Mouse (Mus musculus) embryo, embryonic 11.5 days (tissue): ENCODE measurements around the gene Yif1b.

ENCODE experiments used
- DNase-seq: peaks from one replicate; pipeline ENCODE4 v3.0.0-alpha.2; 2012; ENCODE audit warnings: low read depth, low spot score

The Yif1b gene

GRCm38 (mm10) chr7:29244732-29245416 is 6.7 kb downstream of the Yif1b start:
- no peak for DNase-seq

DNA sequence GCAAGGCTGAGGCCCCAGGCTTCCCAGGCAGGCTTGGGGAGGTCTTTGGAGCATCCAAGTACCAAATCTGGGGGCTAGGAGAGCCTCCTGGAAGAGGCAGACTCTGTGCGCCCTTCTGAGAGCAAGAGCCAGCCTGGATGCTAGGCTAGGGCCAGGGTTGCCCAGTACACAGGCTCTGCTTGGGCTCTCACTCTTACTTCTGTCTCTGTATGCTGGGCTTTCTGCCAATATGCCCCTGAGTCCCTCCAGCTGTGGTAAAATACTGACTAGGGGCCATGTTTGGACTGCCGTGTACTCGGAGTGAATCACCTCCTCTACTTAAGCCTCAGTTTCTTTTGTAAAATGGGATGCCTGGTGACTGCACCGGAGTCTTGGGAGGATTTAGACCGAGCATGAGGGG is 7.9 kb downstream of the Yif1b start:
- no peak for DNase-seq

DNA sequence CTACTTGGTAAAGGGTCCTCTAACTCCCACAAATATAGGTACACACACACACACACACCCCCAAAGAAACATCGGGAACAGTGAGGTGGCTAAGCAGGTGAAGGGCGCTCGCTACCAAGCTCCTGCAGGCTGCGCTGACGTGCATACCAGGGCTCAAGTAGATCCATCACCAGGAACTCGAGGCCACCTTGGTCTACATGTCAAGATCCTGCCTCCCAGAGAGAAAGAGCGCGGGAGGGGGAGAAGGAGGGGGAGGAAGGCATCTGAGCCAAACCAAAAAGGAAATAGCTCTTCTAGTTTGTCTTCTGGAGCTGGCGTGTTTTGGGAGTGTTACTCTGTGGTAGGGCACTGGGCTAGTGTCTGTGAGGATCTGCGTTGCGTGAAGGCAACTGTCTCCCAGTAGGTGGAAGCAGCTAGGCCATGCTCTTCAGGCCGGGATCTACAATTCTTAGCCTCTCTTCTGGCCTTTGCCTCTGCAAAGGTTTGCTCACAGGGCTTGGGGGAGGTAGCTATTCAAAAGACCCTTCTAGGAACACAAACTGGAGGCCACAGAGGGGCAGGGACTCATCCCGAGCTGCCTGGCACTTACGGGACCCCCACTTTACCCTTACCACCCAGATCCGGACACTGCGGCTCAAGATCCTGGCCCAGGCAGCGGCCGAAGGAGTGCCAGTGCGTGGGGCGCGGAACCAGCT is 8.6 kb downstream of the Yif1b start:
- no peak for DNase-seq

GRCm38 (mm10) chr7:29247314-29247700 is 9.2 kb downstream of the Yif1b start:
- peak; percentile 56 for DNase-seq

- DNase-seq, result no peak
These were observed 9.6 kb downstream of the Yif1b start for GRCm38 (mm10) chr7:29247706-29248105.

DNA sequence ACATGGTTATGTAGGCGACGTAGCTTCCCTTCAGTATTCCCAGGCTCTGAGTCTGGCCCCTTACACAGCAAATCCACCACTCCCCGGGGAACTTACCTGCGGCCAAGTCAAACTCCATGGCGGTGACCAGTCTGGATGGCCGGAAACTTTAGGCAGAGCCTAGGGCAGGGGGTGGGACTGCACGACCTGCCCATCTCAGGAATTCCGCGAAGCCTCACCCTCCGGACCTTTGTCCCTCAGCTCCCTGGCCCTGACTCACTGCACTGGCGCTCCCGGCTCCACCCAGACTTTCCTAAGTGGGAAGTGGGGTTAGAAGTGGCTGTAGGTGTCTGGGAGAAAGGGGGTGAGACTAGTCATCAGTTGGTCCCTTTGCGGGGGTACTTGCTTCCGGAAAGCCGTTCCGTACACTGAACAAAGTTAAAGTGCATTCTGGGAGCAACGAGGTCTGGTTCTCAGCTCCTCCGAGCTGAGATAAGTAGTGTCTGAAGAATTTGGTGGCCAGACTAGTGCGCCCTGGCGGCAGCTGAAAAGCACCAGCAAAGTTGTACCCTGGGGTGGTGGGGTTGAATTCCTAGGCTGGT is 10.2 kb downstream of the Yif1b start, which contains the start of gene 2200002D01Rik:
Gene 2200002D01Rik (minus strand): TSS at position 206 of the 581 bp plus-strand sequence.
- DNase-seq, result no peak

DNA sequence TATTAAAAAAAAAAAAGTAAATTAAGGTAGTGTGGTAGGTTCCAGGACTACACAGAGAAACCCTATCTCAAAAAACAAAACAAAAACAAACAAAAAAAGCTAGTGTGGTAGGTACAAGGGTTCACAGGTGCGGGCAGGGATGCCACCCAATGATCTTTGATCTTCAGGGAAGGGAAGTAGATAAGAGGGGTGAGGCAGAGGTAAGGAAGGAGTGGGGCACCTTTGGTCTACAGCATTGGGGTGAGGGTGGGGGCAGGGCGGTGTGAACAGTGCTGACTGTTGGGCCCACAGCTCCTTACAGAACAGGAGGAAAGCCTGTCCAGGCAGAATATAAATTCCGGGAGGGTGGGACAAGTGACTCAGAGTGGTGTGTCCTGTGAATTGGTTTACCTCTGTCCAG is 13.0 kb downstream of the Yif1b start:
- DNase-seq, result no peak

GRCm38 (mm10) chr7:29253842-29254241 is 15.7 kb downstream of the Yif1b start:
- DNase-seq, result no peak

GRCm38 (mm10) chr7:29255875-29256274 is 17.7 kb downstream of the Yif1b start:
- no peak for DNase-seq

DNA sequence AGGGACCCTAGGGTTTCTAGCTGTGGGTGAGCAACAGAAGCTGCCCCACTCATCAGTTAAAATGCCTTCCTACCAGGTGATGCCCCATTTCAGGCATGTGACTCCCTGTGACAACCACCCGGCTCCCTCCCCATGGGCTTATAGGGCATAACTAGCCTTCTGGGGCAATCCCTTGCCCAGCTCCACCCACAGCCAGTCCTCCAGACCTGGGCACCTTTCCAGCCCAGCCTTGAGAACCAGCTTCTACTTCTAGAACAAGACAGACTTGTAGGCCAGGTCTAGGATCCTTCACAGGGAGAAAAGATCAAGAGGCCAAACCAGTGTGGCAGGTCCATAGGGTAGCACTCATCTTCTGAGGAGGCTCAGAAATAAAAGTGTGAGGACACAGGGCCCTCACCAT is 19.2 kb downstream of the Yif1b start:
- DNase-seq, result no peak

DNA sequence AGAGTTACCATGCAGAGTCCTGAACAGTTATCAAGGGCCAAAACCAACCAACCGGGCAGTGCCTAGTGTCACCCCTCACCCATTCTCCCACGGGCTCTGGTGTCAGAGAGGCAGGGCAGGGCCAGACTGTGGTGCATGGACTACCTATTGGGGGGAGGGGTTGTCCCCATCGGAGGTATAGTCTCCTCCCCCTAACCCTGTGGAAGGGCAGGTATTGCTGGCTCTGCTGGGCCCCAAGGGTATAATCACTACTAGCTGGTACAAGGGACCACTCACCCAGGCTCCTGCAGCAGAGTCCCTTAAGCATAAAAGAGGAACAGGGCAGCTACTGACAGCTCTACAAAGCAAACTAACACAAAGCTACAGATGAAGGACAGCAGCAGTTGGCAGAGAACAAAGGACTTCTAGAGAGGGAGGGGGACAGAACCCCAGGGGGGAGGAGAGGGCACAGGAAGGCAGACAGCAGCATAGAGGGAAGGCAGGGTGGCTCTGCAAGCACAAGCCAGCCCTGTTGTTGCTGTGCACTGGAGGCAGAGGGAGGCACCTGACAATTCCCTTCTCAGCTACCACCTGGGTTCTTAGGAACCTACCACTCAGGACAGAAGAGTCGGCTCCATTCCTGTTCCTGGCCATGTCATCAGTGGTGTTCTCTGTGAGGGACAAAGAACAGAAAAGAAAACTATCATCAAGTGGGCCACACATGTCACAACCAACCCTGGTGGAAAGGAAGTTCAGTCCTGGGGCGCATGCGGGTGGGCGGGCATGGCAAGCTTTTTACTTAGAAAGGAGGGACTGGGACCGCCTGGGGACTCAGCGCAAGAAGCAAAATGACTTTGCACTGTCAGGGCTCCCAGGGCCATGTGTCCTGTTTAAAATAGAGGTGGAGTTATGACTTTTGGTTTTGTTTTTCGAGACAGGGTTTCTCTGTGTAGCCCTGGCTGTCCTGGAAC is 21.9 kb downstream of the Yif1b start:
- DNase-seq, result no peak

DNA sequence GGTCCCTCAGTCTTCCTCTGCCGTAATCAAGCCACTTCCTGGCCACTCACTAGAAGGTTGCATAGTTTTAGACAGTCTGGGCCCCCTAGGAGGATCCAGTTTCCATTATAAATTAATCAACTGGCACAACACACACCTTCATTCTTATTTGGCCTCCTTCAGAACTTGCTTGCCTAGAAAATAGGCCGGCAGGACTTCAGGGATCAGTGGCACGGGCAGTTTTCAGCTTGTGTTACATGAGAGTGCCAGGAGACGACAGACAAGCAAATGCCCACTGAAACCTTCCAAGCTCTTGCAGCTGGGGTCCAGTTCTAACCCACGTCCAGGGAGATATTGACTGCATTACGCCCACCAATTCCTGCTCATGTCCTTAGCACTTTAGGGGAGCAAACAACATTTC is 24.0 kb downstream of the Yif1b start:
- DNase-seq, result no peak

GRCm38 (mm10) chr7:29263831-29264230 is 25.7 kb downstream of the Yif1b start:
- DNase-seq, result no peak

- no peak for DNase-seq
These were observed 27.5 kb downstream of the Yif1b start for GRCm38 (mm10) chr7:29265636-29266035.

DNA sequence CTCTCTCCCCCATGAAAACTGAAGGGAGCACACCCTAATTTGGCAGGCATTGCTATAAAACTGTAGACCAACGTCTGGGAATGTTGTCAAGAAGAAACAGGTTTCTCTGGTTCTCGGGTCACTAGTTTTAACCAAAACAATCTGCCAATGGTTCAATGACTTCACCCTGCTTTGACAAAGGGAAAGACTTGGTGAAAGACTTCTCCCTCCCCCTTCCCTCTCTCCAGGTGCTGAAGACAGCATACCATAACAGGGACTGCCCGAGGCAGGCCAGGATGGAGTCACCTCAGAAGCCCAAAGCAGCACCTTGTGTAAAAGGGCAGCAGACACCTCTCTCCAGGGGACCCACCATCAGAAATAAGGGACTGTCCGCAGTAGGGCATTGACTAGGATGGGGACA is 28.8 kb downstream of the Yif1b start:
- DNase-seq, result no peak

- DNase-seq, result no peak
These were observed 32.3 kb downstream of the Yif1b start for GRCm38 (mm10) chr7:29270445-29270844.

DNA sequence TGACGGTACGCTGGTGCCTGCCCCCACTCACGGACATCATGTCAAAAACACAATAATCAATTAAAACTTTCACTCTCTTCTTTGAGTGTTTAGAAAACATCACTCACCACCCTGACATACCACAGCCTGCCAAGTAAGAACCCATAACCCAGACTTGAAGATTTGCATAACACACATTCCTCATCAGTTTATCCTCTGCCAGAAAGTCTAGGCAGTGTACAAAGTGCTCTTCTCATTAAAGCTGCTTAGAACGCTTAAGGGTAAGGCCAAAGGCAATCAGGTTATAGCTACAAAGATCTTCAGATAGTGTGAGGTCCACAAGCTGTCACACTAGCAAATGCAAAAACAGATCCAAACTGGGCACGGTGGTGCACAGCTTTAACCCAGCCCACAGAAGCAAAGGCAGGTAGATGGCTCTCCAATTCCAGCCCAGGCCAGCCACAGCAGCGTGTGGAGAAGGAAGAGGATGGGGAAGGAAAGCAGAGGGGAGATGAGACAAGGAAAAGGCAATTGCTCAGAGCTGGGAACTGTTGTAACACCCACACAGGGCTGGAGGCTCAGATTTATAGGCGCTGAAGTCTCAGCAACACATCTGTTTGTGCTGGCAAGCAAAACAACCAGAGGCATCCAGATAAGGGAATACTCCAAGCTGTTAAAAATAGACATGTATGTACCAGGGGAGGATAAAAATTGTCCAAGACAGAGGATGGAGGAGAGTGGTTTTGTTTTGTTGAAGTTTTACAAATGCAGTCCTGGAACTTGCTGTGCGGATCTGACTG is 33.7 kb downstream of the Yif1b start:
- DNase-seq, result no peak

DNA sequence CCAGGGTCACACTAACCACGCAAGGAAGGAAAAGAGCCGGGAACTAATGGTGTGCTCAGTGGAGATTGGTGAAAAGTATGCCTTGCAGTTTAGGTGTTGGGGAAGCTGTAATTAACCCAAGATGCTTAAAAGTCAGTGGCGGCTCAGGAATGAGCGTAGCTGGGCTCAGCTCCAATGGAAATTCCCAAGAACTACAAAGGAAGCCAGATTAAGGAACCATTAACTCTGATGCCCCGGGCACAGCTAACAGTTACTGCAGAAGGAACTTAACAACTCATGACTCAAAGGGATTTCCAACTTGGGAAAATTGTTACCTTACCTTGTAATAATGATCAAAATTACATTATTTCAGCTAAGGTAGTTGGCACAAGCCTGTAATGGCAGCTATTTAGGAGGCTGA is 38.6 kb downstream of the Yif1b start:
- no peak for DNase-seq

GRCm38 (mm10) chr7:29277510-29277909 is 39.4 kb downstream of the Yif1b start:
- DNase-seq, result no peak

DNA sequence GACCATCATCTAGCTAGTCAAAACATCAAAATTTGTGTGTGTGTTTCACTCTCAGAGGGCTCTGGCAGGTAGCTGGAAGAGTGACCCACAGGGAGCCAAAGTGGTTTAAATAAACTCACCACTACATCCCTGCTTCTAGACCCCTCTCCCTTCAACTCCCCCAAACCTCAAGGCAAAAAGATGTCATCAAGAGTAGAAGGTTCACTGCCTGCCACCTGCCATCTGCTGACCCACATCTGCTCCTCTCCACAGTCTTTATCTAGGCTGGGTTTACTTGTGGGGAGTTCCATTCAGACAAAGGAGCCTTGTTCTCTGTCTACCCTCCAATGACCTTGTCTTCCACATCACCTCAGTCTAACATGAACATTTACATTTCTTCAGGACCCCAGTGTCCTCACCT is 41.1 kb downstream of the Yif1b start:
- DNase-seq, result no peak

DNA sequence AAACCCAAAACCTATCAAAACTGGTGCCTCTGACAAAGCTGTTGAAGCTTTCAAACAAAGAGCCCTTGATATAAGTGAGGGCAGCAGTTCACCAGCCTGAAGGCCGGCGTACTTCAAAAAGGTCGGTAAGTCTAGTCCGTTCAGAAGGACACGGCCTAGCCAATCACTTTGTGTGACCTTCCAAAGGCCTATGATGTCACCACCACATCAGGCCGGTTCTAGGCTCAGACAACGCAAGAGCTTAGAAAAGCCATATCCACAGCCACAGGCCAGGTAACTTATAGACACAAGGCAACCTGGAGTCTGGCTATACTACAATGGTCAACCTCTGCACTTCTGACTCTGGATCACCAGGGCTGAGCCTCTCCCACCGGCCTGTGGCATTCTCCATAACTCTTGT is 41.8 kb downstream of the Yif1b start:
- DNase-seq, result no peak
